In the genomic region with DNA sequence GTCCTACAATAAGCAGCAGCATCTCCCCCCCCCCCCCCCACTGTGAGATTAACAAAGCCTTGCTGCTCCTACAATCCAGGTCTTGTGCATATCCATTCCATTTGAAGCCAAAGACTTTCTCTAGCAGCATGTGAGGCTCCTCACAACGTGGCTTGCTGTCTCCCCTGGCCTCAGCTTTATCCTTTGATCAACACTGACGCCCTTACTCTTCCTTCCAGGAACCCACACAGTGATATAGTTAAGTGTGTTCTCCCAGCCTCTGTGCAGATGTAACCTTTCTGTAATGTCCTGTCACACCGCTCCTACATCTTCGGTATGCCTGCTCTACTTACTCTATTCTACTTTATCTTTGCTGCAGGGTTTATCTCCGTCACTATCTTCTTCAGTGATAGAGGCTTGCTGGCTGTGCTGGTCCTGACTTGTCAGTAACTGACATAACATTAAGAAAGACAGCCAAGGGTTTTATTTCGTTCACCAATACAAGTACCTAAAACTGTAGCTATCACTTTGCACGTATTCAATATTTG, we compare ENCODE assay signal across 31 mouse cellular contexts. TPM values are rescaled to one million over a fixed set of nuclear protein-coding genes. Genes with fewer than 3 reads are reported as not detected.
DNase-seq lines count a peak whose midpoint lies in the region; ATAC-seq and TF ChIP-seq lines count a peak whose summit lies in the region.
"Had no signal": no experiment of that assay in that cellular context is flagged by ENCODE, and none has a peak within 500 bp of the region (broad histone marks: within the 10 kb centered on the region; RNA-seq: fewer than 3 reads in every experiment).

No protein-coding gene starts in this region.

- no peak for TF ChIP-seq POLR2A in testis, adult 2 months (IDR thresholded peaks at IDR 0.05; ENCODE audit: control insufficient read depth, low read depth, low read length)

- WGBS in hindbrain, embryonic 13.5 days = 83% methylated on average over 7 of the region's 7 CpGs
- 82% methylated on average over 7 of the region's 7 CpGs for WGBS in hindbrain, embryonic 10.5 days
- WGBS in liver, embryonic 15.5 days (ENCODE audit: insufficient replicate concordance) = 41% methylated on average over 7 of the region's 7 CpGs

- no peaks in the 10 kb centered on the region for H3K27me3 ChIP-seq in erythroblast, embryonic 14.5 days (ENCODE audit: control insufficient read depth)
- H3K27me3 ChIP-seq in hindbrain, embryonic 13.5 days = 0 out of 2 replicates have a peak, but pooled peaks cover 5% of the 10 kb centered on the region
- H3K27me3 ChIP-seq in hindbrain, embryonic 10.5 days (ENCODE audit: insufficient read depth, poor library complexity, severe bottlenecking) = no peaks in the 10 kb centered on the region; the same call in 1 of the 2 replicates
- H3K27me3 ChIP-seq in testis, adult 2 months (ENCODE audit: control insufficient read depth, insufficient read depth, low read length) = no peaks in the 10 kb centered on the region
- no peaks in the 10 kb centered on the region for H3K27me3 ChIP-seq in liver, embryonic 15.5 days
- H3K27me3 ChIP-seq: embryonic facial prominence, embryonic 12.5 days; embryonic facial prominence, embryonic 15.5 days; forebrain, embryonic 13.5 days; hindbrain, embryonic 12.5 days; intestine, embryonic 15.5 days had no signal

- no peak overlapping the region for H3K4me2 ChIP-seq in hindbrain, embryonic 13.5 days
- H3K4me2 ChIP-seq in liver, embryonic 15.5 days = peak overlapping the region; percentile 26; the same call in 1 of the 2 replicates
- H3K4me2 ChIP-seq: embryonic facial prominence, embryonic 12.5 days; embryonic facial prominence, embryonic 15.5 days; forebrain, embryonic 13.5 days; heart, embryonic 12.5 days; heart, embryonic 15.5 days; hindbrain, embryonic 12.5 days; intestine, embryonic 15.5 days had no signal

- H3K9me3 ChIP-seq in erythroblast, embryonic 14.5 days (ENCODE audit: control insufficient read depth, low read length) = no peaks in the 10 kb centered on the region
- no peaks in the 10 kb centered on the region for H3K9me3 ChIP-seq in hindbrain, embryonic 13.5 days
- no peaks in the 10 kb centered on the region for H3K9me3 ChIP-seq in hindbrain, embryonic 10.5 days
- no peaks in the 10 kb centered on the region for H3K9me3 ChIP-seq in liver, embryonic 15.5 days (replicated peaks)
- H3K9me3 ChIP-seq: embryonic facial prominence, embryonic 12.5 days; embryonic facial prominence, embryonic 15.5 days; forebrain, embryonic 10.5 days; forebrain, embryonic 13.5 days; heart, embryonic 12.5 days; heart, embryonic 15.5 days; hindbrain, embryonic 12.5 days; intestine, embryonic 15.5 days had no signal

- intact Hi-C loops in gastrocnemius, postnatal 14 days (cut with DNase I; ENCODE audit: low total_unique reads) = no loop called here

- no peak for TF ChIP-seq CTCF in testis, adult 2 months (IDR thresholded peaks at IDR 0.05; ENCODE audit: control insufficient read depth, insufficient read depth, insufficient replicate concordance, low read depth, low read length)

- no peak for DNase-seq in hindbrain, embryonic 10.5 days (ENCODE audit: low spot score)
- no peak for DNase-seq in testis, postnatal 14 days (ENCODE audit: low spot score)
- no peak for DNase-seq in gastrocnemius, postnatal 14 days
- DNase-seq: adrenal gland, adult 2 months; adrenal gland, postnatal 14 days; cerebellum, adult 11 months; cerebellum, adult 2 months; cerebellum, adult 9-11 months; cerebellum, postnatal 25 days; gastrocnemius, postnatal 25 days; heart, postnatal 10 days; heart, postnatal 36 days had no signal

- no peak for ATAC-seq in erythroblast, adult 5-6 weeks (replicated peaks; ENCODE audit: low FRiP score, poor library complexity, severe bottlenecking)
- ATAC-seq in hindbrain, embryonic 13.5 days (ENCODE audit: low FRiP score) = no peak
- no peak for ATAC-seq in liver, embryonic 15.5 days (ENCODE audit: insufficient read depth)
- ATAC-seq: forebrain, embryonic 13.5 days; forebrain, embryonic 16.5 days; hindbrain, embryonic 16.5 days; intestine, embryonic 15.5 days had no signal

- H3K4me3 ChIP-seq in erythroblast, embryonic 14.5 days (replicated peaks) = peak overlapping the region; percentile 18
- H3K4me3 ChIP-seq in hindbrain, embryonic 13.5 days = no peak overlapping the region
- no peak overlapping the region for H3K4me3 ChIP-seq in hindbrain, embryonic 10.5 days
- peak overlapping the region; percentile 36 for H3K4me3 ChIP-seq in testis, adult 2 months (ENCODE audit: control insufficient read depth, low read depth, low read length)
- H3K4me3 ChIP-seq in liver, embryonic 15.5 days (replicated peaks) = no peak overlapping the region
- H3K4me3 ChIP-seq: embryonic facial prominence, embryonic 12.5 days; embryonic facial prominence, embryonic 15.5 days; forebrain, embryonic 10.5 days; forebrain, embryonic 13.5 days; heart, embryonic 12.5 days; heart, embryonic 15.5 days; hindbrain, embryonic 12.5 days; intestine, embryonic 15.5 days had no signal

- H3K27ac ChIP-seq in hindbrain, embryonic 13.5 days = 0 out of 2 replicates have a peak overlapping the region, but pooled peaks have one; percentile 23
- H3K27ac ChIP-seq in hindbrain, embryonic 10.5 days = no peak overlapping the region
- H3K27ac ChIP-seq in testis, adult 2 months (ENCODE audit: control insufficient read depth, insufficient read depth, low read depth, low read length) = no peak overlapping the region
- peak overlapping the region; percentile 7; the same call in 1 of the 2 replicates for H3K27ac ChIP-seq in liver, embryonic 15.5 days (replicated peaks)
- H3K27ac ChIP-seq: embryonic facial prominence, embryonic 12.5 days; embryonic facial prominence, embryonic 15.5 days; forebrain, embryonic 10.5 days; forebrain, embryonic 13.5 days; heart, embryonic 15.5 days; hindbrain, embryonic 12.5 days; intestine, embryonic 15.5 days had no signal

- peaks cover 77% of the 10 kb centered on the region for H3K4me1 ChIP-seq in erythroblast, embryonic 14.5 days (ENCODE audit: control insufficient read depth)
- H3K4me1 ChIP-seq in hindbrain, embryonic 13.5 days (replicated peaks) = no peaks in the 10 kb centered on the region
- peaks cover 5% of the 10 kb centered on the region; the same call in 1 of the 2 replicates for H3K4me1 ChIP-seq in hindbrain, embryonic 10.5 days (replicated peaks)
- no peaks in the 10 kb centered on the region; the same call in 1 of the 2 replicates for H3K4me1 ChIP-seq in testis, adult 2 months (ENCODE audit: control insufficient read depth, insufficient read depth, low read length)
- peaks cover 66% of the 10 kb centered on the region for H3K4me1 ChIP-seq in liver, embryonic 15.5 days (replicated peaks)
- H3K4me1 ChIP-seq: forebrain, embryonic 13.5 days; hindbrain, embryonic 12.5 days; intestine, embryonic 15.5 days had no signal

- no peak overlapping the region for H3K9ac ChIP-seq in hindbrain, embryonic 13.5 days
- no peak overlapping the region for H3K9ac ChIP-seq in liver, embryonic 15.5 days
- H3K9ac ChIP-seq: embryonic facial prominence, embryonic 12.5 days; embryonic facial prominence, embryonic 15.5 days; forebrain, embryonic 13.5 days; heart, embryonic 12.5 days; heart, embryonic 15.5 days; hindbrain, embryonic 12.5 days; intestine, embryonic 15.5 days had no signal

- H3K36me3 ChIP-seq in erythroblast, embryonic 14.5 days (ENCODE audit: control insufficient read depth) = peaks cover 52% of the 10 kb centered on the region
- no peaks in the 10 kb centered on the region for H3K36me3 ChIP-seq in hindbrain, embryonic 13.5 days
- no peaks in the 10 kb centered on the region for H3K36me3 ChIP-seq in hindbrain, embryonic 10.5 days
- H3K36me3 ChIP-seq in testis, adult 2 months (ENCODE audit: control insufficient read depth, insufficient read depth, low read length) = no peaks in the 10 kb centered on the region
- H3K36me3 ChIP-seq in liver, embryonic 15.5 days (replicated peaks) = no peaks in the 10 kb centered on the region
- H3K36me3 ChIP-seq: embryonic facial prominence, embryonic 12.5 days; embryonic facial prominence, embryonic 15.5 days; forebrain, embryonic 10.5 days; heart, embryonic 12.5 days; heart, embryonic 15.5 days; hindbrain, embryonic 12.5 days; intestine, embryonic 15.5 days had no signal

RNA-seq across cellular contexts. Expression of a gene that starts 3.3 kb away (rescaled TPM):
- not detected in 2 replicates for polyA plus RNA-seq in erythroblast, embryonic 14.5 days (2012)
- not detected in 2 replicates for total RNA-seq in erythroblast, adult 5-6 weeks (2015; ENCODE audit: low replicate concordance)
- 0.77 and 0.84 TPM in 2 replicates for total RNA-seq in erythroblast, adult 5-6 weeks (2017; ENCODE audit: low replicate concordance)
- 0.17 and 0.21 TPM in 2 replicates for polyA plus RNA-seq in hindbrain, embryonic 13.5 days (2015; fragmentation: Nextera tagmentation; extraction: Ambion mirVana)
- polyA plus RNA-seq in hindbrain, embryonic 10.5 days (2016; fragmentation: Nextera tagmentation; extraction: Ambion mirVana) = 0.39 and 0.65 TPM in 2 replicates
- polyA plus RNA-seq in testis, adult 2 months (2012; rRNA removed) = 124 and 160 TPM in 2 replicates
- 2.6 and 3.0 TPM in 2 replicates for polyA plus RNA-seq in liver, embryonic 15.5 days (2015; fragmentation: Nextera tagmentation; extraction: Ambion mirVana)
- total RNA-seq in gastrocnemius, postnatal 14 days (2021) = not detected
- total RNA-seq: adrenal gland, adult 2 months; adrenal gland, postnatal 14 days; adrenal gland, postnatal 4 days; ES-E14; gastrocnemius, adult 18-20 months; gastrocnemius, postnatal 25 days; heart, adult 8-10 months; heart, postnatal 10 days; heart, postnatal 36 days had no signal
- polyA plus RNA-seq: adrenal gland, adult 2 months; cerebellum, adult 2 months; forebrain, embryonic 13.5 days; forebrain, embryonic 16.5 days; intestine, embryonic 15.5 days had no signal

RNA-seq across cellular contexts. Expression of a gene that starts 58.7 kb away (rescaled TPM):
- not detected in 2 replicates for polyA plus RNA-seq in erythroblast, embryonic 14.5 days (2012)
- 1.7 TPM in 1 of 2 replicates, not detected in the other for total RNA-seq in erythroblast, adult 5-6 weeks (2015; ENCODE audit: low replicate concordance)
- total RNA-seq in erythroblast, adult 5-6 weeks (2017; ENCODE audit: low replicate concordance) = 1.4 TPM in 1 of 2 replicates, not detected in the other
- polyA plus RNA-seq in hindbrain, embryonic 13.5 days (2015; fragmentation: Nextera tagmentation; extraction: Ambion mirVana) = 0.09 and 0.25 TPM in 2 replicates
- 0.09 and 0.10 TPM in 2 replicates for polyA plus RNA-seq in hindbrain, embryonic 10.5 days (2016; fragmentation: Nextera tagmentation; extraction: Ambion mirVana)
- polyA plus RNA-seq in testis, adult 2 months (2012; rRNA removed) = 11.8 and 14.6 TPM in 2 replicates
- polyA plus RNA-seq in liver, embryonic 15.5 days (2015; fragmentation: Nextera tagmentation; extraction: Ambion mirVana) = 0.03 TPM in 1 of 2 replicates, not detected in the other
- total RNA-seq in gastrocnemius, postnatal 14 days (2021) = under 1 TPM; 0.09 to 0.10 TPM
- total RNA-seq: gastrocnemius, postnatal 25 days had no signal
- polyA plus RNA-seq: adrenal gland, adult 2 months had no signal

Comparison
In these comparisons a context has a peak if more than half of its experiments do, and no peak if none do; other contexts are left out.
1. H3K27ac ChIP-seq: peak in hindbrain, embryonic 13.5 days (single experiment) and liver, embryonic 15.5 days (single experiment); none in hindbrain, embryonic 10.5 days (single experiment) and testis, adult 2 months (single experiment).
2. H3K4me3 ChIP-seq: peak in erythroblast, embryonic 14.5 days (single experiment) and testis, adult 2 months (single experiment); none in hindbrain, embryonic 13.5 days (single experiment), hindbrain, embryonic 10.5 days (single experiment) and liver, embryonic 15.5 days (single experiment).
3. RNA of a gene that starts 3.3 kb away (polyA plus RNA-seq): 124 to 160 TPM in testis, adult 2 months; 2.6 to 3.0 TPM in liver, embryonic 15.5 days, 0.39 to 0.65 TPM in hindbrain, embryonic 10.5 days, 0.17 to 0.21 TPM in hindbrain, embryonic 13.5 days and not detected in erythroblast, embryonic 14.5 days; every median in the first group is over 10 times any median in the second.
4. RNA of a gene that starts 58.7 kb away (polyA plus RNA-seq): 11.8 to 14.6 TPM in testis, adult 2 months; 0.09 to 0.25 TPM in hindbrain, embryonic 13.5 days, 0.09 to 0.10 TPM in hindbrain, embryonic 10.5 days, 0.03 TPM in liver, embryonic 15.5 days and not detected in erythroblast, embryonic 14.5 days; every median in the first group is over 10 times any median in the second.